Mouse (Mus musculus) kidney, embryonic 16.5 days (tissue): ENCODE measurements around the gene Synpo2. TPM values are rescaled to one million over a fixed set of nuclear protein-coding genes. Genes with fewer than 3 reads are reported as not detected.
A peak's percentile ranks its signal among the peaks of the same experiment; 100 is the strongest.

ENCODE experiments used
- ATAC-seq: fragments of 200-750 bp; cut with Nextera tagmentation; 2 replicates; pipeline ENCODE4 v1.8.0; 2017; ENCODE audit warnings: moderate TSS enrichment; ENCODE audit not compliant: low FRiP score, low TSS enrichment
- H3K27ac ChIP-seq: fragments of 300-500 bp; sonication (generic); 2 replicates; pipeline ENCODE4 v1.5.1; 2014; ENCODE audit warnings: low read length
- H3K27me3 ChIP-seq: fragments of 300-500 bp; sonication (generic); 2 replicates; pipeline ENCODE4 v1.6.1; 2014; ENCODE audit warnings: low read length, control low read depth, mixed read lengths; ENCODE audit not compliant: insufficient read depth
- H3K36me3 ChIP-seq: fragments of 300-500 bp; sonication (generic); 2 replicates; pipeline ENCODE4 v1.6.1; 2014; ENCODE audit warnings: low read length, control low read depth, mixed read lengths; ENCODE audit not compliant: insufficient read depth
- H3K4me1 ChIP-seq: fragments of 300-500 bp; sonication (generic); 2 replicates; pipeline ENCODE4 v1.6.1; 2014; ENCODE audit warnings: low read length, control low read depth, mixed read lengths; ENCODE audit not compliant: insufficient read depth
- H3K4me2 ChIP-seq: fragments of 300-500 bp; sonication (generic); replicated peaks from 2 replicates; pipeline ENCODE4 v1.6.1; 2014; ENCODE audit warnings: low read depth, low read length
- H3K4me3 ChIP-seq: fragments of 300-500 bp; sonication (generic); 2 replicates; pipeline ENCODE4 v1.5.1; 2014; ENCODE audit warnings: mild to moderate bottlenecking, low read length
- H3K9ac ChIP-seq: fragments of 300-500 bp; sonication (generic); replicated peaks from 2 replicates; pipeline ENCODE4 v1.6.1; 2014; ENCODE audit warnings: low read length
- H3K9me3 ChIP-seq: fragments of 300-500 bp; sonication (generic); 2 replicates; pipeline ENCODE4 v1.6.1; 2016; ENCODE audit warnings: low read length, control low read depth
- WGBS: fragments of 180-500 bp; shearing (Covaris S2); extraction: QIAGEN DNeasy Blood & Tissue Kit; methylation state at CpG from one replicate; pipeline ENCODE4 v1.1.7; 2014; 5-methylcytosine and 5-hydroxymethylcytosine counted together
- polyA plus RNA-seq: library from polyadenylated mRNA; unstranded; fragments of >200 nt; fragmentation: Nextera tagmentation; extraction: Ambion mirVana; gene quantifications from 2 replicates; pipeline ENCODE4 v1.2.1, GENCODE M21; 2015

Gene Synpo2
- 9.5 and 9.9 TPM in 2 replicates for polyA plus RNA-seq

- Histone ChIP-seq H3K4me3 (peak within 1 kb of the TSS; percentile 56), H3K36me3 (no peaks in the 10 kb centered on the region), H3K9me3 (no peaks in the 10 kb centered on the region), H3K27ac (no peak within 1 kb of the TSS), H3K27me3 (no peaks in the 10 kb centered on the region), H3K4me1 (peaks cover 14% of the 10 kb centered on the region), H3K9ac (peak within 1 kb of the TSS; percentile 68), H3K4me2 (peak within 1 kb of the TSS; percentile 76)
- peak; percentile 90 for ATAC-seq
- under 1% methylated on average over 20 of the region's 20 CpGs for WGBS
These were observed at the start of gene Synpo2 for GRCm38 (mm10) chr3:123235921-123236320. Synpo2 (minus strand) TSS chr3:123236149.

- H3K27me3 ChIP-seq: no peaks in the 10 kb centered on the region
- H3K27ac ChIP-seq: no peak overlapping the region
- H3K4me1 ChIP-seq: no peaks in the 10 kb centered on the region
- ATAC-seq: no peak
- H3K9ac ChIP-seq: no peak overlapping the region
- no peak overlapping the region for H3K4me2 ChIP-seq
- peaks cover 35% of the 10 kb centered on the region for H3K36me3 ChIP-seq
- H3K9me3 ChIP-seq: no peaks in the 10 kb centered on the region
- H3K4me3 ChIP-seq: no peak overlapping the region
These were observed 49.7 kb upstream of the Synpo2 start for GRCm38 (mm10) chr3:123285649-123286048.

GRCm38 (mm10) chr3:123284284-123284683 is 48.3 kb upstream of the Synpo2 start:
- 95% methylated on average over 5 of the region's 5 CpGs for WGBS
- Histone ChIP-seq H3K4me2 (no peak overlapping the region), H3K4me1 (no peaks in the 10 kb centered on the region)

GRCm38 (mm10) chr3:123282866-123283615 is 47.1 kb upstream of the Synpo2 start:
- Histone ChIP-seq H3K4me2 (no peak overlapping the region), H3K27ac (no peak overlapping the region), H3K4me1 (no peaks in the 10 kb centered on the region), H3K27me3 (no peaks in the 10 kb centered on the region), H3K4me3 (no peak overlapping the region), H3K36me3 (peaks cover 48% of the 10 kb centered on the region), H3K9ac (no peak overlapping the region), H3K9me3 (no peaks in the 10 kb centered on the region)
- ATAC-seq: no peak
- WGBS: 89% methylated on average over 12 of the region's 12 CpGs

More at GRCm38 (mm10) chr3:123284284-123284683, 48.3 kb upstream of the Synpo2 start:
- Histone ChIP-seq H3K27ac (no peak overlapping the region), H3K4me3 (no peak overlapping the region), H3K9ac (no peak overlapping the region), H3K36me3 (peaks cover 43% of the 10 kb centered on the region), H3K9me3 (no peaks in the 10 kb centered on the region), H3K27me3 (no peaks in the 10 kb centered on the region)
- no peak for ATAC-seq

GRCm38 (mm10) chr3:123267741-123268201 is 31.8 kb upstream of the Synpo2 start:
- Histone ChIP-seq H3K4me3 (peak overlapping the region; percentile 78), H3K27ac (peak overlapping the region; percentile 74), H3K9me3 (no peaks in the 10 kb centered on the region), H3K4me2 (peak overlapping the region; percentile 83), H3K4me1 (peaks cover 9% of the 10 kb centered on the region; the same call in 1 of the 2 replicates), H3K27me3 (0 out of 2 replicates have a peak, but pooled peaks cover 3% of the 10 kb centered on the region), H3K36me3 (peaks cover 17% of the 10 kb centered on the region), H3K9ac (peak overlapping the region; percentile 81)
- 0% methylated on average over 25 of the region's 25 CpGs for WGBS
- peak; percentile 79 for ATAC-seq

- Histone ChIP-seq H3K27me3 (0 out of 2 replicates have a peak, but pooled peaks cover 3% of the 10 kb centered on the region), H3K4me3 (peak within 1 kb of the TSS; percentile 78), H3K4me2 (peak within 1 kb of the TSS; percentile 83), H3K4me1 (peaks cover 9% of the 10 kb centered on the region; the same call in 1 of the 2 replicates), H3K9ac (peak within 1 kb of the TSS; percentile 81), H3K9me3 (no peaks in the 10 kb centered on the region), H3K36me3 (peaks cover 12% of the 10 kb centered on the region), H3K27ac (peak within 1 kb of the TSS; percentile 74)
- ATAC-seq: peak; percentile 93
- 3% methylated on average over 58 of the region's 68 CpGs for WGBS
These were observed 31.1 kb upstream of the Synpo2 start, which contains the start of gene Sec24d for GRCm38 (mm10) chr3:123266753-123267651. Sec24d (plus strand) TSS chr3:123267455.

GRCm38 (mm10) chr3:123264706-123265105 is 28.8 kb upstream of the Synpo2 start:
- Histone ChIP-seq H3K4me1 (peaks cover 9% of the 10 kb centered on the region; the same call in 1 of the 2 replicates), H3K4me3 (peak overlapping the region; percentile 45), H3K4me2 (peak overlapping the region; percentile 39), H3K9ac (peak overlapping the region; percentile 56), H3K9me3 (no peaks in the 10 kb centered on the region), H3K27me3 (0 out of 2 replicates have a peak, but pooled peaks cover 3% of the 10 kb centered on the region), H3K36me3 (peaks cover under 1% of the 10 kb centered on the region; the same call in 1 of the 2 replicates), H3K27ac (no peak overlapping the region)
- WGBS: 45% methylated on average over 6 of the region's 6 CpGs
- no peak for ATAC-seq

- H3K4me2 ChIP-seq: no peak overlapping the region
- H3K9me3 ChIP-seq: no peaks in the 10 kb centered on the region
- no peak overlapping the region for H3K9ac ChIP-seq
- 77% methylated on average over 4 of the region's 4 CpGs for WGBS
- H3K4me3 ChIP-seq: no peak overlapping the region
- H3K27me3 ChIP-seq: no peaks in the 10 kb centered on the region
- no peaks in the 10 kb centered on the region for H3K36me3 ChIP-seq
- no peak overlapping the region for H3K27ac ChIP-seq
- no peaks in the 10 kb centered on the region for H3K4me1 ChIP-seq
- no peak for ATAC-seq
These were observed 22.8 kb upstream of the Synpo2 start for GRCm38 (mm10) chr3:123258709-123259108.

- H3K4me1 ChIP-seq: no peaks in the 10 kb centered on the region
- no peaks in the 10 kb centered on the region for H3K27me3 ChIP-seq
- 79% methylated on average over 11 of the region's 11 CpGs for WGBS
- no peaks in the 10 kb centered on the region for H3K9me3 ChIP-seq
- no peak overlapping the region for H3K27ac ChIP-seq
- no peak overlapping the region for H3K9ac ChIP-seq
- H3K4me3 ChIP-seq: no peak overlapping the region
- no peak for ATAC-seq
- H3K4me2 ChIP-seq: no peak overlapping the region
- no peaks in the 10 kb centered on the region for H3K36me3 ChIP-seq
These were observed 20.5 kb upstream of the Synpo2 start for GRCm38 (mm10) chr3:123256181-123257101.
